Mouse (Mus musculus): ENCODE data around the gene Micall2. TPM values are rescaled to one million over a fixed set of nuclear protein-coding genes. Genes with fewer than 3 reads are reported as not detected.
A peak's percentile ranks its signal among the peaks of the same experiment; 100 is the strongest.

The Micall2 gene
- polyA plus RNA-seq, 1 experiment: 2.6 TPM

DNA sequence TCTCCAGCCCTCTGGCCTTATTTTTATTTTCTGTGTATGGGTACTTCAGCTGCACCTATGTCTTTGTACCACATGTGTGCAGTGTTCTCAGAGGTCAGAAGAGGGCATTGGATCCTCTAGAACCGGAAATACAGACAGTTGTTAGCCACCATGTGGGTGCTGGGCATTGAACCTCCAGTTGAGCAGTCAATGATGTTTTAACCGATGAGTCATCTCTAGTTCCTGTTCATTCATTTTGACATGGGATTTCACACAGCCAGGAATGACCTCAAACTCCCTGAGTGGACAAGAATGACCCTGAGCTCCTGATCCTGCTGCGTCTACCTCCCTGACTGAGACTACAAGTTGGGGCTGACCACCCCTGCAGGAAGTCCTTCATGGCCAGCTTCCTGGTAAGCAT is 9.9 kb downstream of the Micall2 start:
- DNase-seq: no peak
- Histone ChIP-seq H3K27me3 (ENCODE audit: control insufficient read depth, insufficient read depth, low read length) (no peaks in the 10 kb centered on the region), H3K4me3 (replicated peaks; ENCODE audit: insufficient read depth, low read depth, low read length) (no peak overlapping the region), H3K4me1 (ENCODE audit: control insufficient read depth, insufficient read depth, low read length) (peaks cover 4% of the 10 kb centered on the region), H3K27ac (ENCODE audit: insufficient read depth, low read length) (no peak overlapping the region)
- TF ChIP-seq POLR2A (IDR thresholded peaks at IDR 0.05; ENCODE audit: borderline replicate concordance, insufficient read depth, low read length) (no peak), CTCF (IDR thresholded peaks at IDR 0.05; ENCODE audit: borderline replicate concordance, insufficient read depth, low read depth, low read length) (no peak)
- WGBS: 90% methylated on average over 3 of the region's 3 CpGs

DNA sequence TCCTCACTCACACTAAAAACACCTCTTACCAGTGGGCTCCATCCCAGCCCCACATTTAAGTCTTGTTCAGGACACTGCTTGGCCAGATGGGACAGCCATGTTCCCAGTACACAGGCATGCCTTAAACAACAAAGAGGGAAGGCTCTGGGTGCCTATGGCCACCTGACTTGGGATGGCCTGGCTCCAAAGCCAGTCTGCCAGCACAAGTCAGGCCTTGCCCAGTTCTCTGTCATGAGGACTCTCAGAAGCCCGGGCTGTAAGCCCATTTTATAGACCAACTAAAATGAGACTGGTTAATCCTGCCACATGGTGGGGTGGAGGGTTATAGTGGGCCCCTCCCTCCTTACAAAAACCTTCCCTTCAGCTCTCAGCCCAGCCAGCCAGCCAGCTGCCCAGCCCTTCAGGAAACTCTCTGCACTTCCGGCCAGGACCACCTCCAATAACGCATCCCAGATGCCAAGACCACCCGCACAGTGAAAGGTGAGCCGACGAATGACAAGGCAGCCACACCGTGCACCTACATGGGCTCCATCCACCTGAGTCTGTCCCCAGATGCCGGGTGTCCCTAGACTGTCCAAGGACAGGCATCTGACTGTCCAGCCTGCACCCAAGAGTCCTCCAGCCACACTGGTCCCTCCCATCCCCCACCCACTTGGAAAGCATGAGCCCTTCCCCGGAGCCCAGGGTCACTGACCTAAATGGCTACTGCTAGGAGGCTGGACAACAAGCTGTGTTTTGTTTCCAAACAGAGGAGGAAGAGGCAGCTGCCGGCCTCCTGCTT is 11.6 kb downstream of the Micall2 start:
- WGBS: 34% methylated on average over 10 of the region's 10 CpGs
- no peak for DNase-seq
- TF ChIP-seq POLR2A (IDR thresholded peaks at IDR 0.05; ENCODE audit: borderline replicate concordance, insufficient read depth, low read length): no peak
- no peak for TF ChIP-seq CTCF (IDR thresholded peaks at IDR 0.05; ENCODE audit: borderline replicate concordance, insufficient read depth, low read depth, low read length)

DNA sequence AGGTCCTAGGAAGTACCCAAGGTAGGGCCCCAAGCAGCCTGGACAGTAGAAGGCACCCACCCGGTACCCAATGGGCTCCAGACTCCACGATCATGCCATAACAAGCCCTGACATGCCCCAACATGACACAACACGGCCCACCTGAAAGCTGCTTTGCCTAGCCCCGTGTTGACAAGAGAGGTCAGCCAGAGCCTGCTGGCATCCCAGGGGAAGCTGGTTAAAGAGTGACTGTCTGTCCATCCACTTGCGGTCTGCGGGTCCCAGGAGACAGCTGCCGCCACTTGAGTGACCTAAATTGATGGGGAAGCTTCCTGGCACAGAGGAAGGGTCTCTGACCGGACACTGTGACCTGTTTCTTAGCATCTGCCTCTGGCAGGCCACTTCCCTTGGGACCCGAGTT is 13.0 kb downstream of the Micall2 start:
- TF ChIP-seq POLR2A (IDR thresholded peaks at IDR 0.05; ENCODE audit: borderline replicate concordance, insufficient read depth, low read length) (no peak), CTCF (IDR thresholded peaks at IDR 0.05; ENCODE audit: borderline replicate concordance, insufficient read depth, low read depth, low read length) (no peak)
- 46% methylated on average over 9 of the region's 9 CpGs for WGBS
- Histone ChIP-seq H3K27me3 (ENCODE audit: control insufficient read depth, insufficient read depth, low read length) (no peaks in the 10 kb centered on the region), H3K4me3 (replicated peaks; ENCODE audit: insufficient read depth, low read depth, low read length) (no peak overlapping the region), H3K4me1 (ENCODE audit: control insufficient read depth, insufficient read depth, low read length) (no peaks in the 10 kb centered on the region), H3K27ac (ENCODE audit: insufficient read depth, low read length) (no peak overlapping the region)
- DNase-seq: no peak

More for the DNA sequence above, 11.6 kb downstream of the Micall2 start:
- Histone ChIP-seq H3K4me1 (ENCODE audit: control insufficient read depth, insufficient read depth, low read length) (no peaks in the 10 kb centered on the region; the same call in 1 of the 2 replicates), H3K27me3 (ENCODE audit: control insufficient read depth, insufficient read depth, low read length) (no peaks in the 10 kb centered on the region), H3K27ac (ENCODE audit: insufficient read depth, low read length) (no peak overlapping the region), H3K4me3 (replicated peaks; ENCODE audit: insufficient read depth, low read depth, low read length) (no peak overlapping the region)

DNA sequence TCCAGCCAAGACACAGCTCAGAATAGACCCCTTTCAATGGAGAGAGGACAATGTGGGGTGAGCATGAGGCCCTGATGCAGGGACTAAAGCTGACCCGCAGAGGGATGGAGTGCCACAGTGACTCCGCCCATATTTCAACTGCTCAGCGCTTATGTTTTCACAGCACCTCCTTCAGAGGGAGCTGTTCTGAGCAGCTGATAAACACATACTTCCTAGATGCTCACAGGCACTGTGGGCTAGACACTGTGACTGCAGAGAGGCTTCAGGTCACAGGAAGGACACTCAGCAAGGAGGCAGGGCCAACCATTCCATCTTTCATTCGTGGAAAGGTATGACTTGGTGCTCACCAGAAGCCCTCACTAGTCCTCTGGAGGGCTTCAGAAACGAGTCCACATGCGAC is 13.4 kb downstream of the Micall2 start:
- DNase-seq: no peak
- Histone ChIP-seq H3K27ac (ENCODE audit: insufficient read depth, low read length) (no peak overlapping the region), H3K4me3 (replicated peaks; ENCODE audit: insufficient read depth, low read depth, low read length) (no peak overlapping the region), H3K27me3 (ENCODE audit: control insufficient read depth, insufficient read depth, low read length) (no peaks in the 10 kb centered on the region), H3K4me1 (ENCODE audit: control insufficient read depth, insufficient read depth, low read length) (no peaks in the 10 kb centered on the region)
- no peak for TF ChIP-seq POLR2A (IDR thresholded peaks at IDR 0.05; ENCODE audit: borderline replicate concordance, insufficient read depth, low read length)
- no peak for TF ChIP-seq CTCF (IDR thresholded peaks at IDR 0.05; ENCODE audit: borderline replicate concordance, insufficient read depth, low read depth, low read length)
- 76% methylated on average over 6 of the region's 6 CpGs for WGBS

DNA sequence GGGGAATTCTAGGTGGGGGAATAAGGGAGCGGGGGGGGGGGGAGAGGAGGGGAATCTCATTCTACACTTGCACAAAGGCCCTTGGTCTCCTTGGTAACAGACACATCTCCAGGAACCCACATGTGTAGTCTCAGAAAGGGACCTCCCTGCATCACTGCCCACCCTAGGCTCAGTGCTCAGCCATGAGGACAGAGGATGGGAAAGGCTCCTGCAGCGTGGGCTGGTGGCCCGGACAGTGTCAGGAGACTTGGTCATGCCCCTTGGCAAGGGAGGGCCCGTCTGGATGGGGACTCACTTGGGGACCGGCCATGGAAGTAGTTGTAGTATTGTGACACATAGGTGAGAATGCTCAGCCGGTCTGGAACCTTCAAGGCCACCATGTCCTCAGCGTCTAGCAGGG is 17.2 kb downstream of the Micall2 start:
- Histone ChIP-seq H3K27ac (ENCODE audit: insufficient read depth, low read length) (no peak overlapping the region), H3K4me1 (ENCODE audit: control insufficient read depth, insufficient read depth, low read length) (no peaks in the 10 kb centered on the region), H3K4me3 (replicated peaks; ENCODE audit: insufficient read depth, low read depth, low read length) (no peak overlapping the region), H3K27me3 (ENCODE audit: control insufficient read depth, insufficient read depth, low read length) (no peaks in the 10 kb centered on the region)
- no peak for DNase-seq
- TF ChIP-seq POLR2A (IDR thresholded peaks at IDR 0.05; ENCODE audit: borderline replicate concordance, insufficient read depth, low read length): no peak
- no peak for TF ChIP-seq CTCF (IDR thresholded peaks at IDR 0.05; ENCODE audit: borderline replicate concordance, insufficient read depth, low read depth, low read length)
- 44% methylated on average over 7 of the region's 7 CpGs for WGBS

DNA sequence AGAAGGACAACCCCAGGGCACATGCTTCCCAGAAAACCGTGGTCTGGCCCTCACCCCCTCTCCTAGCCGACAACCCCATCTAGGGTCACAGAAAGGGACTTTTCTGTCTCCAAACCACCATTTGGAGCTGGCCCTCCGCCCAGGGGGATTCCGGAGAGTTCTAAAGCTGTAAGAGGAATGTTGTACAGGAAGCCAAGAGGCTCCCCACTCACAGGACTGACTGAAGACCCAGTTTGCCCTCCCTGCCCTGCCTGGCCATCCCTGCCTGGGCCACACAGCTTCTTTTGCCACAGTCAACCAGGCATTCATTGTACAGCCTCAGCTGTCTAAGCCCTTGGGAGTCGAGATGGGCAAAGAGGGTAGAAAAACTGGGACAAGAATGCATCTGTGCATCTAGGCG is 17.6 kb downstream of the Micall2 start:
- Histone ChIP-seq H3K27me3 (ENCODE audit: control insufficient read depth, insufficient read depth, low read length) (no peaks in the 10 kb centered on the region), H3K27ac (ENCODE audit: insufficient read depth, low read length) (no peak overlapping the region), H3K4me1 (ENCODE audit: control insufficient read depth, insufficient read depth, low read length) (no peaks in the 10 kb centered on the region), H3K4me3 (replicated peaks; ENCODE audit: insufficient read depth, low read depth, low read length) (no peak overlapping the region)
- DNase-seq: no peak
- TF ChIP-seq POLR2A (IDR thresholded peaks at IDR 0.05; ENCODE audit: borderline replicate concordance, insufficient read depth, low read length): no peak
- no peak for TF ChIP-seq CTCF (IDR thresholded peaks at IDR 0.05; ENCODE audit: borderline replicate concordance, insufficient read depth, low read depth, low read length)
- WGBS: 37% methylated on average over 6 of the region's 6 CpGs

DNA sequence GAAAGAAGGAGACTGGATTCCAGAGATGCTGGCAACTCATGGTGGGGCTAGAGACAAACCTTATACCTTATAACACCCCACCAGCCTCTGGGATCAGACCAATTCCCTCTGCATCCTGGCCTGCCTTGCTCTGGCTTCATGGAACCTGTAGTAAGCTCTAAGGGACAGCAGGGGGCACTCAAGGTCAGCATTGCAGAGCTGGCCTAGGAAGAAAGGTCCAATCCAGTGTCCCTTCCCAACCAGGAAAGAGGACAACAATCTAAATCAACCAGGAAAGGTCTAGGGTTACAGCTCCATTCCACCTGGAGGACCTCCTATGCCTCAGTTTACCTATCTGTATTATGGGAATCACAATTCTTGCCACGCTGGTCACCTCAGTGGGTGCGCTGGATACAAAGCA is 18.4 kb downstream of the Micall2 start:
- no peaks in the 10 kb centered on the region for H3K27me3 ChIP-seq (ENCODE audit: control insufficient read depth, insufficient read depth, low read length)
- no peak overlapping the region for H3K27ac ChIP-seq (ENCODE audit: insufficient read depth, low read length)
- H3K4me1 ChIP-seq (ENCODE audit: control insufficient read depth, insufficient read depth, low read length): no peaks in the 10 kb centered on the region
- no peak overlapping the region for H3K4me3 ChIP-seq (replicated peaks; ENCODE audit: insufficient read depth, low read depth, low read length)
- WGBS: 98% methylated on average over 2 of the region's 2 CpGs
- DNase-seq: peak; percentile 53 to 66
- TF ChIP-seq CTCF (IDR thresholded peaks at IDR 0.05; ENCODE audit: borderline replicate concordance, insufficient read depth, low read depth, low read length) (peak; percentile 98), POLR2A (IDR thresholded peaks at IDR 0.05; ENCODE audit: borderline replicate concordance, insufficient read depth, low read length) (no peak)

DNA sequence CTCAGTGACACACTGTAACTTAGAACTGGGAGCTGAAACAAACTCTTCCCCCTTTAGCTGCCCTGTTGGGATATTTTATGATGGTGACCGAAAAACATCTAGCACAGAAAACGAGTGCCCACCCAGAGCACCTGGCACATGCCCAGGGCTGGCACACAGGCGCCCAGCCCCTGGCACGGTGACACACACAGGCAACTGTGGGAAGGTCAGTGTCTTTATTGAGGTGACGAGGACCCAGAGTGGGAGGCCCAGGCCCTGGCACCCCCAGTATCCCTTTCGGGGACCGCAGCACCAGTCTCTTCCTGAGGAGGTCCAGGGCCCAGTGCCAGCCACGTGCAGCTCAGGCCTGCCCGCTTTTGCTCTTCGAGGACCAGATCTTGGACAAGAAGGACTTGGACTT is 29.6 kb downstream of the Micall2 start:
- Histone ChIP-seq H3K27ac (ENCODE audit: insufficient read depth, low read length) (no peak overlapping the region), H3K4me1 (ENCODE audit: control insufficient read depth, insufficient read depth, low read length) (no peaks in the 10 kb centered on the region), H3K4me3 (replicated peaks; ENCODE audit: insufficient read depth, low read depth, low read length) (no peak overlapping the region), H3K27me3 (ENCODE audit: control insufficient read depth, insufficient read depth, low read length) (no peaks in the 10 kb centered on the region)
- no peak for TF ChIP-seq POLR2A (IDR thresholded peaks at IDR 0.05; ENCODE audit: borderline replicate concordance, insufficient read depth, low read length)
- TF ChIP-seq CTCF (IDR thresholded peaks at IDR 0.05; ENCODE audit: borderline replicate concordance, insufficient read depth, low read depth, low read length): no peak
- 24% methylated on average over 10 of the region's 10 CpGs for WGBS
- no peak for DNase-seq
